Comparison of ENCODE assay signal across 23 mouse cellular contexts in genomic region chr8:122099711-122100220, GRCm38 (mm10).
A peak's percentile ranks its signal among the peaks of the same experiment; 100 is the strongest.
DNase-seq lines count a peak whose midpoint lies in the region; ATAC-seq and TF ChIP-seq lines count a peak whose summit lies in the region.
"Had no signal": no experiment of that assay in that cellular context is flagged by ENCODE, and none has a peak within 500 bp of the region (broad histone marks: within the 10 kb centered on the region; RNA-seq: fewer than 3 reads in every experiment).

No protein-coding gene starts in this region.

- H3K9ac ChIP-seq in forebrain, embryonic 12.5 days, result 0 out of 2 replicates have a peak overlapping the region, but pooled peaks have one; percentile 0
- H3K9ac ChIP-seq in forebrain, embryonic 13.5 days, result no peak overlapping the region
- 0 out of 2 replicates have a peak overlapping the region, but pooled peaks have one; percentile 6 for H3K9ac ChIP-seq in kidney, embryonic 16.5 days (replicated peaks; ENCODE audit: low read length)
- no peak overlapping the region for H3K9ac ChIP-seq in kidney, embryonic 14.5 days (ENCODE audit: low read depth, low read length)
- no peak overlapping the region for H3K9ac ChIP-seq in limb, embryonic 14.5 days (ENCODE audit: low read depth, low read length, severe bottlenecking)
- H3K9ac ChIP-seq: forebrain, embryonic 15.5 days; heart, embryonic 12.5 days; hindbrain, embryonic 12.5 days; liver, embryonic 15.5 days had no signal

- DNase-seq in lung, postnatal 10 days, result peak; percentile 69
- no peak for DNase-seq in lung, postnatal 25 days (ENCODE audit: low spot score)
- peak; percentile 23 for DNase-seq in limb, embryonic 14.5 days (ENCODE audit: low spot score)
- no peak for DNase-seq in right cerebral cortex, postnatal 14 days
- DNase-seq: adrenal gland, postnatal 14 days; cerebellum, adult 8-10 months; kidney, postnatal 25 days; layer of hippocampus, postnatal 36 days; liver; right cerebral cortex, postnatal 4 days; thymus, adult 2 months; thymus, postnatal 4 days had no signal

- H3K9me3 ChIP-seq in forebrain, embryonic 12.5 days, result no peaks in the 10 kb centered on the region
- H3K9me3 ChIP-seq in forebrain, embryonic 13.5 days (replicated peaks), result no peaks in the 10 kb centered on the region
- no peaks in the 10 kb centered on the region for H3K9me3 ChIP-seq in kidney, embryonic 16.5 days (ENCODE audit: low read length)
- no peaks in the 10 kb centered on the region for H3K9me3 ChIP-seq in kidney, embryonic 14.5 days (ENCODE audit: control insufficient read depth, low read length)
- H3K9me3 ChIP-seq in limb, embryonic 14.5 days (ENCODE audit: control insufficient read depth, low read length), result no peaks in the 10 kb centered on the region
- H3K9me3 ChIP-seq: forebrain, embryonic 15.5 days; heart, embryonic 12.5 days; hindbrain, embryonic 12.5 days; liver, embryonic 15.5 days had no signal

- no peaks in the 10 kb centered on the region for H3K27me3 ChIP-seq in forebrain, embryonic 12.5 days
- H3K27me3 ChIP-seq in forebrain, embryonic 13.5 days, result no peaks in the 10 kb centered on the region
- H3K27me3 ChIP-seq in kidney, embryonic 16.5 days (ENCODE audit: insufficient read depth, low read length), result no peaks in the 10 kb centered on the region
- H3K27me3 ChIP-seq in kidney, embryonic 14.5 days (ENCODE audit: control insufficient read depth, insufficient read depth, low read length), result no peaks in the 10 kb centered on the region
- H3K27me3 ChIP-seq in limb, embryonic 14.5 days (ENCODE audit: control insufficient read depth, insufficient read depth, low read length), result no peaks in the 10 kb centered on the region
- H3K27me3 ChIP-seq: forebrain, embryonic 15.5 days; heart, embryonic 12.5 days; hindbrain, embryonic 12.5 days; liver, embryonic 15.5 days had no signal

- no peak overlapping the region for H3K4me2 ChIP-seq in forebrain, embryonic 12.5 days
- H3K4me2 ChIP-seq in forebrain, embryonic 13.5 days, result no peak overlapping the region
- no peak overlapping the region for H3K4me2 ChIP-seq in kidney, embryonic 16.5 days (replicated peaks; ENCODE audit: low read depth, low read length)
- no peak overlapping the region for H3K4me2 ChIP-seq in kidney, embryonic 14.5 days (replicated peaks; ENCODE audit: low read depth, low read length)
- H3K4me2 ChIP-seq in limb, embryonic 14.5 days (replicated peaks; ENCODE audit: low read depth, low read length, severe bottlenecking), result no peak overlapping the region
- H3K4me2 ChIP-seq: forebrain, embryonic 15.5 days; heart, embryonic 12.5 days; hindbrain, embryonic 12.5 days; liver, embryonic 15.5 days had no signal

- no peak overlapping the region for H3K4me3 ChIP-seq in forebrain, embryonic 12.5 days (replicated peaks)
- H3K4me3 ChIP-seq in forebrain, embryonic 13.5 days, result no peak overlapping the region
- H3K4me3 ChIP-seq in kidney, embryonic 16.5 days (ENCODE audit: low read length), result no peak overlapping the region
- no peak overlapping the region for H3K4me3 ChIP-seq in kidney, embryonic 14.5 days (ENCODE audit: low read length)
- H3K4me3 ChIP-seq in limb, embryonic 14.5 days (replicated peaks; ENCODE audit: low read length), result no peak overlapping the region
- H3K4me3 ChIP-seq: erythroblast, embryonic 14.5 days; forebrain, embryonic 15.5 days; heart, embryonic 12.5 days; hindbrain, embryonic 12.5 days; liver, embryonic 15.5 days had no signal

- TF ChIP-seq POLR2A in limb, embryonic 14.5 days (IDR thresholded peaks at IDR 0.05; ENCODE audit: borderline replicate concordance, extremely low read depth, insufficient read depth, insufficient read length), result no peak

- WGBS in forebrain, embryonic 12.5 days, result 81% methylated on average over 7 of the region's 7 CpGs
- WGBS in forebrain, embryonic 13.5 days, result 81% methylated on average over 7 of the region's 7 CpGs
- WGBS in kidney, embryonic 16.5 days, result 59% methylated on average over 7 of the region's 7 CpGs
- WGBS in kidney, embryonic 14.5 days, result 70% methylated on average over 7 of the region's 7 CpGs
- WGBS in limb, embryonic 14.5 days, result 62% methylated on average over 7 of the region's 7 CpGs

- no peak for ATAC-seq in forebrain, embryonic 12.5 days (ENCODE audit: low FRiP score)
- ATAC-seq in forebrain, embryonic 13.5 days, result no peak
- ATAC-seq in kidney, embryonic 16.5 days (ENCODE audit: low FRiP score, low TSS enrichment), result no peak
- no peak for ATAC-seq in kidney, embryonic 14.5 days (ENCODE audit: low FRiP score, low TSS enrichment)
- no peak for ATAC-seq in limb, embryonic 14.5 days (ENCODE audit: low FRiP score, low read depth)
- ATAC-seq: forebrain, embryonic 15.5 days; intestine, postnatal 0 days had no signal

- peaks cover 11% of the 10 kb centered on the region for H3K4me1 ChIP-seq in forebrain, embryonic 12.5 days
- peaks cover 4% of the 10 kb centered on the region; the same call in 1 of the 2 replicates for H3K4me1 ChIP-seq in forebrain, embryonic 13.5 days
- H3K4me1 ChIP-seq in kidney, embryonic 16.5 days (ENCODE audit: insufficient read depth, low read length), result peaks cover 20% of the 10 kb centered on the region
- H3K4me1 ChIP-seq in kidney, embryonic 14.5 days (ENCODE audit: control insufficient read depth, insufficient read depth, low read length), result peaks cover 8% of the 10 kb centered on the region
- peaks cover 25% of the 10 kb centered on the region for H3K4me1 ChIP-seq in limb, embryonic 14.5 days (ENCODE audit: control insufficient read depth, insufficient read depth, low read length)
- H3K4me1 ChIP-seq: liver, embryonic 15.5 days had no signal

- no peaks in the 10 kb centered on the region for H3K36me3 ChIP-seq in forebrain, embryonic 12.5 days (replicated peaks)
- H3K36me3 ChIP-seq in forebrain, embryonic 13.5 days (ENCODE audit: poor library complexity, severe bottlenecking), result no peaks in the 10 kb centered on the region
- no peaks in the 10 kb centered on the region for H3K36me3 ChIP-seq in kidney, embryonic 16.5 days (ENCODE audit: insufficient read depth, low read length)
- H3K36me3 ChIP-seq in kidney, embryonic 14.5 days (ENCODE audit: control insufficient read depth, insufficient read depth, low read length), result no peaks in the 10 kb centered on the region
- no peaks in the 10 kb centered on the region for H3K36me3 ChIP-seq in limb, embryonic 14.5 days (ENCODE audit: control insufficient read depth, insufficient read depth, low read length)
- H3K36me3 ChIP-seq: forebrain, embryonic 15.5 days; heart, embryonic 12.5 days; hindbrain, embryonic 12.5 days; liver, embryonic 15.5 days had no signal

- H3K27ac ChIP-seq in forebrain, embryonic 12.5 days, result no peak overlapping the region
- H3K27ac ChIP-seq in forebrain, embryonic 13.5 days, result no peak overlapping the region
- H3K27ac ChIP-seq in kidney, embryonic 16.5 days (ENCODE audit: low read length), result no peak overlapping the region
- no peak overlapping the region for H3K27ac ChIP-seq in kidney, embryonic 14.5 days (ENCODE audit: low read depth, low read length)
- 0 out of 2 replicates have a peak overlapping the region, but pooled peaks have one; percentile 38 for H3K27ac ChIP-seq in limb, embryonic 14.5 days (replicated peaks; ENCODE audit: low read depth, low read length)
- H3K27ac ChIP-seq: forebrain, embryonic 15.5 days; hindbrain, embryonic 12.5 days; liver, embryonic 15.5 days; macrophage had no signal

Comparison
In these comparisons a context has a peak if more than half of its experiments do, and no peak if none do; other contexts are left out.
1. H3K9ac ChIP-seq: peak in forebrain, embryonic 12.5 days (single experiment) and kidney, embryonic 16.5 days (single experiment); none in forebrain, embryonic 13.5 days (single experiment), kidney, embryonic 14.5 days (single experiment) and limb, embryonic 14.5 days (single experiment).
2. DNase-seq: peak in lung, postnatal 10 days (single experiment) and limb, embryonic 14.5 days (single experiment); none in lung, postnatal 25 days (single experiment) and right cerebral cortex, postnatal 14 days (single experiment).